Comparison of ENCODE assay signal across 20 mouse cellular contexts in the genomic region with DNA sequence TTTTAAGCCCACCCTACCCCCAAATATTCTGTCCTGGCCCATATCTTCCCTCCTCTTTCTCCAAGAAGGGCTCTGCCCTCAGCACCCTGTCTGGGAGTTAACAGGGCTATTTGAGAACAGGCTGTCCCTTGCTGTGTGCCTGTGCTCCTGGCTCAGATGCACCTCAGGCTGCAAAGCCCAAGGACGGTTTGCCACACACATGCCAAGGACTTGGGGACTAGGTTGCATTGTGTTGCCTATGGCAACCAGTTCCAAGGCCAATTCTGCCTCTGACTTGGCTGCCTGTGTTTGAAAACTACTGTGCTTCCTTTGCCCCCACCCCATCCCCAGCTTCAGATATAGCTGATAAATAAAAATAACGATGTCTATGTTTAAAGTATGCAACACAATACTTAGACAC.
A peak's percentile ranks its signal among the peaks of the same experiment; 100 is the strongest.
DNase-seq lines count a peak whose midpoint lies in the region; ATAC-seq and TF ChIP-seq lines count a peak whose summit lies in the region.
"Had no signal": no experiment of that assay in that cellular context is flagged by ENCODE, and none has a peak within 500 bp of the region (broad histone marks: within the 10 kb centered on the region; RNA-seq: fewer than 3 reads in every experiment).

No protein-coding gene starts in this region.

- no peaks in the 10 kb centered on the region for H3K27me3 ChIP-seq in limb, embryonic 11.5 days (ENCODE audit: control insufficient read depth, insufficient read depth, low read length)
- H3K27me3 ChIP-seq in limb, embryonic 10.5 days (ENCODE audit: low read depth, poor library complexity, severe bottlenecking): no peaks in the 10 kb centered on the region
- H3K27me3 ChIP-seq: hindbrain, embryonic 13.5 days; megakaryocyte, embryonic 14.5 days; stomach, embryonic 15.5 days had no signal

- no peak overlapping the region for H3K4me2 ChIP-seq in limb, embryonic 11.5 days (ENCODE audit: low read depth, severe bottlenecking)
- H3K4me2 ChIP-seq: heart, embryonic 11.5 days; hindbrain, embryonic 13.5 days; liver, embryonic 11.5 days; stomach, embryonic 15.5 days had no signal

- no peak for ATAC-seq in limb, embryonic 11.5 days (ENCODE audit: insufficient number of reproducible peaks, low FRiP score, low TSS enrichment, low read depth)
- ATAC-seq: intestine, embryonic 16.5 days had no signal

- H3K9ac ChIP-seq in limb, embryonic 11.5 days (ENCODE audit: low read length): no peak overlapping the region
- H3K9ac ChIP-seq: hindbrain, embryonic 13.5 days; stomach, embryonic 15.5 days had no signal

- WGBS in limb, embryonic 11.5 days: 68% methylated on average over 2 of the region's 2 CpGs
- 68% methylated on average over 2 of the region's 2 CpGs for WGBS in limb, embryonic 10.5 days

- no peak for TF ChIP-seq POLR2A in brain, embryonic 14.5 days (IDR thresholded peaks at IDR 0.05; ENCODE audit: borderline replicate concordance, extremely low read depth, insufficient read depth, insufficient read length, poor library complexity, severe bottlenecking)

- no peak for TF ChIP-seq CTCF in brain, embryonic 14.5 days (IDR thresholded peaks at IDR 0.05; ENCODE audit: borderline replicate concordance, extremely low read depth, insufficient read depth, insufficient read length)

- no peaks in the 10 kb centered on the region for H3K36me3 ChIP-seq in limb, embryonic 11.5 days (ENCODE audit: control insufficient read depth, insufficient read depth, low read length)
- H3K36me3 ChIP-seq in limb, embryonic 10.5 days: no peaks in the 10 kb centered on the region
- H3K36me3 ChIP-seq: hindbrain, embryonic 13.5 days; stomach, embryonic 15.5 days had no signal

- H3K9me3 ChIP-seq in limb, embryonic 11.5 days (ENCODE audit: control insufficient read depth, low read length): no peaks in the 10 kb centered on the region
- no peaks in the 10 kb centered on the region for H3K9me3 ChIP-seq in limb, embryonic 10.5 days (replicated peaks)
- H3K9me3 ChIP-seq: hindbrain, embryonic 13.5 days; stomach, embryonic 15.5 days had no signal

- DNase-seq in cerebellum, postnatal 10 days: peak; percentile 57 to 66
- DNase-seq in cerebellum, adult 9-10 months: no peak
- DNase-seq in limb, embryonic 11.5 days (ENCODE audit: low spot score): peak; percentile 18
- DNase-seq in limb, embryonic 10.5 days (ENCODE audit: low spot score): no peak
- DNase-seq in adrenal gland, adult 2 months: peak; percentile 86
- DNase-seq in brain, embryonic 14.5 days (ENCODE audit: low read depth): peak; percentile 32
- DNase-seq in embryo, embryonic 11 days: no peak
- DNase-seq in layer of hippocampus, postnatal 10 days (ENCODE audit: low spot score in 2 of 2): no peak
- DNase-seq: cerebellum, postnatal 36 days; heart, postnatal 10 days; layer of hippocampus, postnatal 36 days; lung, adult 18-20 months; lung, postnatal 14 days; right cerebral cortex, postnatal 25 days had no signal

- no peaks in the 10 kb centered on the region for H3K4me1 ChIP-seq in limb, embryonic 11.5 days (ENCODE audit: control insufficient read depth, insufficient read depth, low read length)
- H3K4me1 ChIP-seq in limb, embryonic 10.5 days: no peaks in the 10 kb centered on the region
- H3K4me1 ChIP-seq: hindbrain, embryonic 13.5 days; megakaryocyte, embryonic 14.5 days; stomach, embryonic 15.5 days had no signal

- H3K4me3 ChIP-seq in limb, embryonic 11.5 days (ENCODE audit: low read depth, low read length): no peak overlapping the region
- no peak overlapping the region for H3K4me3 ChIP-seq in limb, embryonic 10.5 days
- H3K4me3 ChIP-seq: hindbrain, embryonic 13.5 days; stomach, embryonic 15.5 days had no signal

- H3K27ac ChIP-seq in limb, embryonic 11.5 days (replicated peaks; ENCODE audit: low read depth, low read length): no peak overlapping the region
- no peak overlapping the region for H3K27ac ChIP-seq in limb, embryonic 10.5 days
- H3K27ac ChIP-seq: hindbrain, embryonic 13.5 days; stomach, embryonic 15.5 days had no signal

Comparison
In these comparisons a context has a peak if more than half of its experiments do, and no peak if none do; other contexts are left out.
1. DNase-seq: peak in cerebellum, postnatal 10 days (2 of 2), limb, embryonic 11.5 days (single experiment), adrenal gland, adult 2 months (single experiment) and brain, embryonic 14.5 days (single experiment); none in cerebellum, adult 9-10 months (single experiment), limb, embryonic 10.5 days (single experiment), embryo, embryonic 11 days (single experiment) and layer of hippocampus, postnatal 10 days (0 of 2).